Mouse (Mus musculus): ENCODE measurements around the gene Stard5. TPM values are rescaled to one million over a fixed set of nuclear protein-coding genes. Genes with fewer than 3 reads are reported as not detected.
A peak's percentile ranks its signal among the peaks of the same experiment; 100 is the strongest.

Stard5 gene
- polyA plus RNA-seq, 1 experiment, result 31.0 TPM

DNA sequence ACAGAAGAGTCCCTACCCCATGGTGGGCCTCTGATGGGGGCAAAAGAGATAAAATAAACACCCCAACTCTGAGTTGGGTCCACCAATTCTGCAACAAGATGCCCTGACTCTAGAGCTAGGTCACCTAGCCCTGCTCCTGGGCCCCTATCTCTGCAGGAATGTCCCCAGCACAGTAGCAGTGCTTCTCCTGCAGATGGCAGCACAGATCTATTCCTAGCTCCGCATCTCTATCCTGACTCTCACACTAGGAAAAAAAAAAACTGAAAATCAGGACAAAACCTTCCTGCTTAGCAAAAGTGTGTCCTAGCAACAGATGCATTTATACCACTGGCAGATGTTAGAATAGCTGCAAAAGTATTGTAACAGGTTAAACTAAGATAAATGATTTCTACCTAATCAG, 37.0 kb downstream of the Stard5 start:
- H3K4me3 ChIP-seq (replicated peaks; ENCODE audit: insufficient read depth, low read depth, low read length), result no peak overlapping the region
- DNase-seq, result peak; percentile 65
- H3K27me3 ChIP-seq (ENCODE audit: control insufficient read depth, insufficient read depth, low read length), result no peaks in the 10 kb centered on the region
- WGBS, result 7% methylated on average over 1 of the region's 1 CpGs
- TF ChIP-seq POLR2A (IDR thresholded peaks at IDR 0.05; ENCODE audit: borderline replicate concordance, insufficient read depth, low read length), result no peak
- TF ChIP-seq CTCF (IDR thresholded peaks at IDR 0.05; ENCODE audit: borderline replicate concordance, insufficient read depth, low read depth, low read length), result peak; percentile 80
- H3K4me1 ChIP-seq (ENCODE audit: control insufficient read depth, insufficient read depth, low read length), result peaks cover 23% of the 10 kb centered on the region
- H3K27ac ChIP-seq (ENCODE audit: insufficient read depth, low read length), result no peak overlapping the region

GRCm38 (mm10) chr7:83671573-83671972, 39.8 kb downstream of the Stard5 start:
- H3K27ac ChIP-seq (ENCODE audit: insufficient read depth, low read length), result no peak overlapping the region
- 51% methylated on average over 6 of the region's 6 CpGs for WGBS
- TF ChIP-seq POLR2A (IDR thresholded peaks at IDR 0.05; ENCODE audit: borderline replicate concordance, insufficient read depth, low read length) (no peak), CTCF (IDR thresholded peaks at IDR 0.05; ENCODE audit: borderline replicate concordance, insufficient read depth, low read depth, low read length) (no peak)
- peak in 1 of 2 experiments; percentile 7 for DNase-seq
- H3K4me3 ChIP-seq (replicated peaks; ENCODE audit: insufficient read depth, low read depth, low read length), result no peak overlapping the region
- H3K27me3 ChIP-seq (ENCODE audit: control insufficient read depth, insufficient read depth, low read length), result no peaks in the 10 kb centered on the region
- H3K4me1 ChIP-seq (ENCODE audit: control insufficient read depth, insufficient read depth, low read length), result peaks cover 23% of the 10 kb centered on the region

DNA sequence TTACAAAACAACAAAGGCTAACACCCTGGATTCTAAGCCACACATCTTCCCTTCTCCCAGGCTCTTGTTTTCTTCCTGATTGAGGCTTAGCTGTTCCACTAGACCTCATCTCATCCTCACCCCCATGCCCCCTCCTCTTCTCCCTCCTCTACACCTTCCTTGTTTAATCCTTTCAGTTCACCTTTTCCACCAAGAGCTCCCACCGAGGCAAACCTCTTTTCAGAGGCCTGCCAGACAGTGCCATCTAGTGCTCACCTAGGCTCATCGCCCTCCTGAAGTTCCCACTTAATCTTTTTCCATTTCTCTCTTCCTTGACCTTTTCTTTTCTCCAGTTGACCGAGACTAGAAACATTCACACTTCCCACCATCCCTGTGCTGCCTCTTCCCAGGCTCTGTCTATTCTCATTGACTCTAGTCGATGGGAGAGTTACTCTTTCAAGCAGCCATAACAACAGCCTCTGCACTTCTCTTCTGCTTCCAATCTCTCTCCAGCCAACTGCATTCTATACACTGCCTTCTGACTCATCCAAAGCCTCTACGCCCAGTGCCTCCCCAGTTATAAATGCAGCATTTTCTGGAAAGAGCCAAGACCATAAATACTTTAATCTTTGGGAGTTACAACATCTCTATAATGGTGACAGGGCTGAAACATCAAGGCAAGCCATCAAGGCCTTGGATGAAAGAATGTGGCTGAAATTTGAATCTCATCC, 43.9 kb downstream of the Stard5 start:
- H3K27me3 ChIP-seq (ENCODE audit: control insufficient read depth, insufficient read depth, low read length), result no peaks in the 10 kb centered on the region
- WGBS, result 35% methylated on average over 5 of the region's 5 CpGs
- peak in 1 of 2 experiments; percentile 22 for DNase-seq
- H3K4me3 ChIP-seq (replicated peaks; ENCODE audit: insufficient read depth, low read depth, low read length), result no peak overlapping the region
- peak; percentile 57; the same call in 1 of the 2 replicates for TF ChIP-seq CTCF (IDR thresholded peaks at IDR 0.05; ENCODE audit: borderline replicate concordance, insufficient read depth, low read depth, low read length)
- no peak for TF ChIP-seq POLR2A (IDR thresholded peaks at IDR 0.05; ENCODE audit: borderline replicate concordance, insufficient read depth, low read length)
- peaks cover 2% of the 10 kb centered on the region; the same call in 1 of the 2 replicates for H3K4me1 ChIP-seq (ENCODE audit: control insufficient read depth, insufficient read depth, low read length)
- no peak overlapping the region for H3K27ac ChIP-seq (ENCODE audit: insufficient read depth, low read length)

- Histone ChIP-seq H3K27ac (ENCODE audit: insufficient read depth, low read length) (no peak overlapping the region), H3K4me3 (replicated peaks; ENCODE audit: insufficient read depth, low read depth, low read length) (no peak overlapping the region), H3K27me3 (ENCODE audit: control insufficient read depth, insufficient read depth, low read length) (no peaks in the 10 kb centered on the region), H3K4me1 (ENCODE audit: control insufficient read depth, insufficient read depth, low read length) (no peaks in the 10 kb centered on the region; the same call in 1 of the 2 replicates)
- TF ChIP-seq POLR2A (IDR thresholded peaks at IDR 0.05; ENCODE audit: borderline replicate concordance, insufficient read depth, low read length) (no peak), CTCF (IDR thresholded peaks at IDR 0.05; ENCODE audit: borderline replicate concordance, insufficient read depth, low read depth, low read length) (no peak)
- WGBS, result 71% methylated on average over 3 of the region's 3 CpGs
- DNase-seq, result peak in 1 of 2 experiments; percentile 3
Measured at GRCm38 (mm10) chr7:83677296-83677695, 45.5 kb downstream of the Stard5 start.

DNA sequence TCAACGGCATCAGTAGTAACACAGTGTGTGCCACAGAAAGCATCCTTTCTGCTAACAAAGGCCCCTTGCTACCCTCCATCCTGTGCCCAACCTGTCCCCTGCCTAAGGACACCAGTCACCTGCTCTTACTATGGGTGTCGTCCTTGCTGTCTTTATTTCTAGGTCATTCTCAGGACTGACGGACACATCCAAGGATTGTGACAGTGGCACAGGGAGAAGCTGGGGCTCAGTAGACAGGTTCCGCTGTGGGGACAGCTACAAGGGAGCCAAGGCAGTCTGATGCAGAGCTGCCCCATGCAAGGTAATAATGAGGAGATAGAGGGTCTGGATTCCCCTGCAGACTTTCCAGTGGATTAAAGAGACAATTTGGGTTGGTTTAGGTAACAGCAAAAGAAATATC, 46.7 kb downstream of the Stard5 start:
- no peaks in the 10 kb centered on the region for H3K27me3 ChIP-seq (ENCODE audit: control insufficient read depth, insufficient read depth, low read length)
- TF ChIP-seq POLR2A (IDR thresholded peaks at IDR 0.05; ENCODE audit: borderline replicate concordance, insufficient read depth, low read length) (no peak), CTCF (IDR thresholded peaks at IDR 0.05; ENCODE audit: borderline replicate concordance, insufficient read depth, low read depth, low read length) (no peak)
- 85% methylated on average over 4 of the region's 4 CpGs for WGBS
- peak in 1 of 2 experiments; percentile 5 for DNase-seq
- H3K4me3 ChIP-seq (replicated peaks; ENCODE audit: insufficient read depth, low read depth, low read length), result no peak overlapping the region
- H3K4me1 ChIP-seq (ENCODE audit: control insufficient read depth, insufficient read depth, low read length), result peaks cover 11% of the 10 kb centered on the region
- no peak overlapping the region for H3K27ac ChIP-seq (ENCODE audit: insufficient read depth, low read length)

GRCm38 (mm10) chr7:83682640-83683274, 51.0 kb downstream of the Stard5 start:
- H3K27me3 ChIP-seq (ENCODE audit: control insufficient read depth, insufficient read depth, low read length), result no peaks in the 10 kb centered on the region
- 27% methylated on average over 6 of the region's 6 CpGs for WGBS
- TF ChIP-seq CTCF (IDR thresholded peaks at IDR 0.05; ENCODE audit: borderline replicate concordance, insufficient read depth, low read depth, low read length), result no peak
- no peak for TF ChIP-seq POLR2A (IDR thresholded peaks at IDR 0.05; ENCODE audit: borderline replicate concordance, insufficient read depth, low read length)
- no peak overlapping the region for H3K4me3 ChIP-seq (replicated peaks; ENCODE audit: insufficient read depth, low read depth, low read length)
- H3K27ac ChIP-seq (ENCODE audit: insufficient read depth, low read length), result peak overlapping the region; percentile 64
- peak in 1 of 2 experiments; percentile 10 for DNase-seq
- H3K4me1 ChIP-seq (ENCODE audit: control insufficient read depth, insufficient read depth, low read length), result peaks cover 20% of the 10 kb centered on the region

DNA sequence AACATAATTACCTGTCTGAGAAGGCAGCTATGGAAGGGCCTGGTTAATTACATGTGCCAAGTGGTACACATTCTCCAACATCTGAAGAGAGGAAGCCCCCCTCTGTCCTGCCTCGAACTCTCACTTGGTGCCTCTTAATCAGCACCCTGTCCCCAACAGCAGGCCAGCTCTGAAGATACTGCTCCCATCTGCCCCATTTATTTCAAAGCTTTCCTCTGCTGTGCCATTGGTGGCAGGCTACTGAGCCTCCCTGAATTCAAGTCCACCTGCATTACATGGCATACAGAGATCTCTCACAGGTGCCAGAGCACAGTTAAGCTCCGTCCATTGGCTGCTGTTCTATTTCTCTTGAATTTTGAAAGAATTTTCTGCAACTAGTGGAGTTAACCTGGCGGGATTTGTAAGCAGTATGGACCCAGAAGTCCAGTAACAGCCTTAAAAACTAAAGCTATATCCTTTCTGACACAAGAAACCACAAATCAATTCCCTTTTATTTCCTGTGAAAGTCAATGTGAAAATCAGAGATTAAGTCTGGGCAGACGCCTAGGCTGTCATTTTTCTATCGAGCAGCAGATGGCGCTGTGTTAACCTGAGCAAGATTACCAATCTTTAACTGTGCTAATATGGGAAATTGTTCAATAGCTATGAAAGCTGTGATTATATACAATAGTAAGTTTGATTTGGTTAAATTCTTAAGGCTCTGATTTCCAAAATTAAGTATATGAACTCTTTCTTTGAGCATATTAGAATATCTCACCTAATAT, 63.9 kb downstream of the Stard5 start:
- Histone ChIP-seq H3K27ac (ENCODE audit: insufficient read depth, low read length) (peak overlapping the region; percentile 47; the same call in 1 of the 2 replicates), H3K27me3 (ENCODE audit: control insufficient read depth, insufficient read depth, low read length) (no peaks in the 10 kb centered on the region), H3K4me3 (replicated peaks; ENCODE audit: insufficient read depth, low read depth, low read length) (no peak overlapping the region), H3K4me1 (ENCODE audit: control insufficient read depth, insufficient read depth, low read length) (peaks cover 11% of the 10 kb centered on the region; the same call in 1 of the 2 replicates)
- 12% methylated on average over 6 of the region's 6 CpGs for WGBS
- TF ChIP-seq CTCF (IDR thresholded peaks at IDR 0.05; ENCODE audit: borderline replicate concordance, insufficient read depth, low read depth, low read length) (peak; percentile 51; the same call in 1 of the 2 replicates), POLR2A (IDR thresholded peaks at IDR 0.05; ENCODE audit: borderline replicate concordance, insufficient read depth, low read length) (no peak)
- DNase-seq, result no peak

Data from cerebellum, adult 2 months (tissue).